Mouse (Mus musculus) brain, embryonic 14.5 days (tissue): ENCODE results near the gene Mrpl51.

Source experiments
- CTCF ChIP-seq: fragments of 200-500 bp; IDR thresholded peaks from 2 replicates; pipeline ENCODE4 v1.5.1; 2012; ENCODE audit warnings: inconsistent platforms, mild to moderate bottlenecking, moderate library complexity, borderline replicate concordance; ENCODE audit not compliant: insufficient read depth, insufficient read length; ENCODE audit errors: extremely low read depth
- POLR2A ChIP-seq: fragments of 200-500 bp; IDR thresholded peaks from 2 replicates; pipeline ENCODE4 v1.6.1; 2012; ENCODE audit warnings: mild to moderate bottlenecking, inconsistent platforms, borderline replicate concordance; ENCODE audit not compliant: poor library complexity, insufficient read depth, insufficient read length, severe bottlenecking; ENCODE audit errors: extremely low read depth

GRCm38 (mm10) chr6:125148926-125149568 is 42.6 kb upstream of the Mrpl51 start:
- no peak for TF ChIP-seq CTCF
- no peak for TF ChIP-seq POLR2A
